Mouse (Mus musculus) embryo, embryonic 11.5 days (tissue): Measurements from ENCODE around the gene Tsen54.
A peak's percentile ranks its signal among the peaks of the same experiment; 100 is the strongest.

Experiments used
- DNase-seq: peaks from one replicate; pipeline ENCODE4 v3.0.0-alpha.2; 2012; ENCODE audit warnings: low read depth, low spot score

Gene Tsen54

GRCm38 (mm10) chr11:115803072-115803709 is 11.3 kb upstream of the Tsen54 start:
- DNase-seq = no peak

- no peak for DNase-seq
Observed at GRCm38 (mm10) chr11:115805005-115805404, 9.5 kb upstream of the Tsen54 start.

- DNase-seq = no peak
Observed at GRCm38 (mm10) chr11:115806154-115806553, 8.4 kb upstream of the Tsen54 start.

GRCm38 (mm10) chr11:115807306-115807705 is 7.2 kb upstream of the Tsen54 start:
- DNase-seq = no peak

GRCm38 (mm10) chr11:115807971-115808370 is 6.6 kb upstream of the Tsen54 start:
- no peak for DNase-seq

GRCm38 (mm10) chr11:115808696-115809310 is 5.7 kb upstream of the Tsen54 start:
- DNase-seq = no peak

- DNase-seq = no peak
Observed at GRCm38 (mm10) chr11:115809311-115809781, 5.2 kb upstream of the Tsen54 start.

GRCm38 (mm10) chr11:115810377-115810776 is 4.1 kb upstream of the Tsen54 start:
- DNase-seq = no peak

- no peak for DNase-seq
Observed at GRCm38 (mm10) chr11:115811381-115812093, 3.0 kb upstream of the Tsen54 start.

- DNase-seq = no peak
Observed at GRCm38 (mm10) chr11:115812095-115812494, 2.4 kb upstream of the Tsen54 start.

GRCm38 (mm10) chr11:115812533-115813420 is 1.7 kb upstream of the Tsen54 start:
- DNase-seq = no peak

GRCm38 (mm10) chr11:115813507-115814296 is 822 bp upstream of the Tsen54 start, which contains the start of gene Caskin2:
TSS of gene Caskin2 (minus strand) at chr11:115813639.
- peak; percentile 96 for DNase-seq

- no peak for DNase-seq
Observed at GRCm38 (mm10) chr11:115817331-115817730, 2.8 kb downstream of the Tsen54 start.

- no peak for DNase-seq
Observed at GRCm38 (mm10) chr11:115819915-115820623, 5.5 kb downstream of the Tsen54 start.

GRCm38 (mm10) chr11:115821001-115821400 is 6.5 kb downstream of the Tsen54 start:
- DNase-seq = no peak

- peak; percentile 75 for DNase-seq
Observed at GRCm38 (mm10) chr11:115823774-115824740, 9.5 kb downstream of the Tsen54 start, which contains the start of gene Llgl2. TSS of gene Llgl2 (plus strand) at chr11:115824049.

GRCm38 (mm10) chr11:115824813-115825212 is 10.3 kb downstream of the Tsen54 start:
- no peak for DNase-seq

GRCm38 (mm10) chr11:115826487-115826886 is 12.0 kb downstream of the Tsen54 start:
- DNase-seq = no peak

GRCm38 (mm10) chr11:115827624-115828023 is 13.1 kb downstream of the Tsen54 start:
- no peak for DNase-seq
